Mouse (Mus musculus) heart, embryonic 11.5 days (tissue): ENCODE measurements around the gene Rapgef3. TPM values are rescaled to one million over a fixed set of nuclear protein-coding genes. Genes with fewer than 3 reads are reported as not detected.

Source experiments
- ATAC-seq: fragments of 200-750 bp; cut with Nextera tagmentation; replicated peaks from 2 replicates; pipeline ENCODE4 v1.8.0; 2017; ENCODE audit warnings: moderate library complexity; ENCODE audit not compliant: insufficient number of reproducible peaks, low FRiP score, low TSS enrichment
- H3K27ac ChIP-seq: fragments of 300-500 bp; sonication (generic); 2 replicates; pipeline ENCODE4 v1.5.1; 2014; ENCODE audit warnings: mild to moderate bottlenecking, low read depth, low read length
- H3K27me3 ChIP-seq: fragments of 300-500 bp; sonication (generic); 2 replicates; pipeline ENCODE4 v1.6.1; 2014; ENCODE audit warnings: mild to moderate bottlenecking, low read length, mixed read lengths; ENCODE audit not compliant: control insufficient read depth, insufficient read depth
- H3K36me3 ChIP-seq: fragments of 300-500 bp; sonication (generic); 2 replicates; pipeline ENCODE4 v1.6.1; 2014; ENCODE audit warnings: mild to moderate bottlenecking, low read length, moderate library complexity, mixed read lengths; ENCODE audit not compliant: control insufficient read depth, insufficient read depth
- H3K4me1 ChIP-seq: fragments of 300-500 bp; sonication (generic); 2 replicates; pipeline ENCODE4 v1.6.1; 2014; ENCODE audit warnings: low read length; ENCODE audit not compliant: control insufficient read depth, insufficient read depth
- H3K4me2 ChIP-seq: fragments of 300-500 bp; sonication (generic); 2 replicates; pipeline ENCODE4 v1.6.1; 2014; ENCODE audit warnings: mild to moderate bottlenecking, moderate library complexity
- H3K4me3 ChIP-seq: fragments of 300-500 bp; sonication (generic); 2 replicates; pipeline ENCODE4 v1.5.1; 2014; ENCODE audit warnings: low read depth, low read length
- H3K9ac ChIP-seq: fragments of 300-500 bp; sonication (generic); 2 replicates; pipeline ENCODE4 v1.6.1; 2014; ENCODE audit warnings: mild to moderate bottlenecking, low read depth, low read length, moderate library complexity
- H3K9me3 ChIP-seq: fragments of 300-500 bp; sonication (generic); replicated peaks from 2 replicates; pipeline ENCODE4 v1.6.1; 2016; ENCODE audit warnings: low read length; ENCODE audit not compliant: control insufficient read depth
- whole genome bisulfite sequencing: fragments of 180-500 bp; shearing (Covaris S2); extraction: QIAGEN DNeasy Blood & Tissue Kit; methylation state at CpG from one replicate; pipeline ENCODE4 v1.1.7; 2014; ENCODE audit not compliant: insufficient replicate concordance; 5-methylcytosine and 5-hydroxymethylcytosine counted together
- polyA plus RNA-seq: library from polyadenylated mRNA; unstranded; fragments of >200 nt; fragmentation: Nextera tagmentation; extraction: Ambion mirVana; gene quantifications from 2 replicates; pipeline ENCODE4 v1.2.1, GENCODE M21; 2014

Rapgef3 gene
- polyA plus RNA-seq, 1 experiment from 2014 or later, result 8.5 TPM

GRCm38 (mm10) chr15:97781961-97782748, 14.4 kb upstream of the Rapgef3 start:
- Histone ChIP-seq H3K27ac (peak overlapping the region; percentile 29), H3K9me3 (no peaks in the 10 kb centered on the region), H3K4me1 (peaks cover 19% of the 10 kb centered on the region; the same call in 1 of the 2 replicates), H3K36me3 (no peaks in the 10 kb centered on the region), H3K4me3 (peak overlapping the region; percentile 24), H3K9ac (peak overlapping the region; percentile 52; the same call in 1 of the 2 replicates), H3K27me3 (no peaks in the 10 kb centered on the region), H3K4me2 (peak overlapping the region; percentile 61)
- WGBS, result 6% methylated on average over 24 of the region's 24 CpGs
- no peak for ATAC-seq

GRCm38 (mm10) chr15:97780611-97781031, 12.8 kb upstream of the Rapgef3 start:
- H3K27me3 ChIP-seq, result no peaks in the 10 kb centered on the region
- no peak overlapping the region for H3K4me3 ChIP-seq
- no peak overlapping the region for H3K9ac ChIP-seq
- no peak for ATAC-seq
- 78% methylated on average over 12 of the region's 12 CpGs for WGBS
- H3K9me3 ChIP-seq, result no peaks in the 10 kb centered on the region
- peaks cover 15% of the 10 kb centered on the region; the same call in 1 of the 2 replicates for H3K4me1 ChIP-seq
- H3K4me2 ChIP-seq, result no peak overlapping the region
- H3K27ac ChIP-seq, result no peak overlapping the region
- H3K36me3 ChIP-seq, result no peaks in the 10 kb centered on the region

GRCm38 (mm10) chr15:97779576-97779975, 11.8 kb upstream of the Rapgef3 start:
- H3K4me2 ChIP-seq, result no peak overlapping the region
- H3K4me1 ChIP-seq, result peaks cover 17% of the 10 kb centered on the region
- no peak for ATAC-seq

GRCm38 (mm10) chr15:97778311-97779098, 10.7 kb upstream of the Rapgef3 start, which contains the start of gene Slc48a1:
TSS of gene Slc48a1 (plus strand) at chr15:97778520.
- H3K27me3 ChIP-seq, result no peaks in the 10 kb centered on the region
- H3K4me1 ChIP-seq, result peaks cover 24% of the 10 kb centered on the region
- peak within 1 kb of the TSS; percentile 16; the same call in 1 of the 2 replicates for H3K27ac ChIP-seq
- H3K9ac ChIP-seq, result no peak within 1 kb of the TSS
- H3K4me2 ChIP-seq, result no peak within 1 kb of the TSS
- no peaks in the 10 kb centered on the region for H3K36me3 ChIP-seq
- WGBS, result 51% methylated on average over 8 of the region's 8 CpGs
- no peaks in the 10 kb centered on the region for H3K9me3 ChIP-seq
- H3K4me3 ChIP-seq, result no peak within 1 kb of the TSS
- no peak for ATAC-seq

More at GRCm38 (mm10) chr15:97779576-97779975, 11.8 kb upstream of the Rapgef3 start:
- no peaks in the 10 kb centered on the region for H3K36me3 ChIP-seq
- no peak overlapping the region for H3K27ac ChIP-seq
- no peaks in the 10 kb centered on the region for H3K9me3 ChIP-seq
- H3K4me3 ChIP-seq, result no peak overlapping the region
- no peaks in the 10 kb centered on the region for H3K27me3 ChIP-seq
- no peak overlapping the region for H3K9ac ChIP-seq
- 79% methylated on average over 1 of the region's 1 CpGs for WGBS

- no peaks in the 10 kb centered on the region for H3K9me3 ChIP-seq
- WGBS, result 79% methylated on average over 6 of the region's 6 CpGs
- no peaks in the 10 kb centered on the region for H3K36me3 ChIP-seq
- ATAC-seq, result no peak
- H3K27ac ChIP-seq, result no peak overlapping the region
- H3K4me3 ChIP-seq, result no peak overlapping the region
- peaks cover 33% of the 10 kb centered on the region for H3K4me1 ChIP-seq
- H3K4me2 ChIP-seq, result no peak overlapping the region
- no peaks in the 10 kb centered on the region for H3K27me3 ChIP-seq
- H3K9ac ChIP-seq, result no peak overlapping the region
Measured at GRCm38 (mm10) chr15:97776919-97777318, 9.1 kb upstream of the Rapgef3 start.

GRCm38 (mm10) chr15:97776514-97776913, 8.7 kb upstream of the Rapgef3 start:
- 10% methylated on average over 8 of the region's 8 CpGs for WGBS
- Histone ChIP-seq H3K4me3 (no peak overlapping the region), H3K27me3 (no peaks in the 10 kb centered on the region), H3K9ac (no peak overlapping the region), H3K9me3 (no peaks in the 10 kb centered on the region), H3K4me1 (peaks cover 33% of the 10 kb centered on the region), H3K4me2 (no peak overlapping the region), H3K27ac (no peak overlapping the region), H3K36me3 (no peaks in the 10 kb centered on the region)
- ATAC-seq, result no peak

GRCm38 (mm10) chr15:97773961-97774370, 6.2 kb upstream of the Rapgef3 start:
- peak overlapping the region; percentile 83 for H3K27ac ChIP-seq
- H3K4me2 ChIP-seq, result peak overlapping the region; percentile 36
- no peak for ATAC-seq
- H3K27me3 ChIP-seq, result 0 out of 2 replicates have a peak, but pooled peaks cover 2% of the 10 kb centered on the region
- H3K9ac ChIP-seq, result 0 out of 2 replicates have a peak overlapping the region, but pooled peaks have one; percentile 49
- peaks cover 28% of the 10 kb centered on the region for H3K4me1 ChIP-seq
- no peaks in the 10 kb centered on the region for H3K9me3 ChIP-seq
- no peaks in the 10 kb centered on the region for H3K36me3 ChIP-seq
- no peak overlapping the region for H3K4me3 ChIP-seq
- WGBS, result 41% methylated on average over 5 of the region's 5 CpGs

- Histone ChIP-seq H3K27ac (peak overlapping the region; percentile 83), H3K4me3 (no peak overlapping the region; the same call in 1 of the 2 replicates), H3K36me3 (no peaks in the 10 kb centered on the region), H3K4me2 (peak overlapping the region; percentile 36), H3K4me1 (peaks cover 27% of the 10 kb centered on the region), H3K9me3 (no peaks in the 10 kb centered on the region), H3K27me3 (0 out of 2 replicates have a peak, but pooled peaks cover 2% of the 10 kb centered on the region), H3K9ac (0 out of 2 replicates have a peak overlapping the region, but pooled peaks have one; percentile 30)
- 13% methylated on average over 5 of the region's 5 CpGs for WGBS
- peak; percentile 78 for ATAC-seq
Measured at GRCm38 (mm10) chr15:97773108-97773507, 5.3 kb upstream of the Rapgef3 start.
